Mouse (Mus musculus) limb, embryonic 15.5 days (tissue): ENCODE measurements around the gene Clec16a. TPM values are rescaled to one million over a fixed set of nuclear protein-coding genes. Genes with fewer than 3 reads are reported as not detected.

Experiments used
- ATAC-seq: fragments of 200-750 bp; cut with Nextera tagmentation; 2 replicates; pipeline ENCODE4 v1.8.0; 2017; ENCODE audit warnings: low read depth, moderate TSS enrichment; ENCODE audit not compliant: insufficient number of reproducible peaks, low FRiP score, low TSS enrichment
- H3K27ac ChIP-seq: fragments of 300-500 bp; sonication (generic); 2 replicates; pipeline ENCODE4 v1.5.1; 2015; ENCODE audit warnings: moderate library complexity, mild to moderate bottlenecking, inconsistent platforms
- H3K27me3 ChIP-seq: fragments of 300-500 bp; sonication (generic); 2 replicates; pipeline ENCODE4 v1.6.1; 2015; ENCODE audit warnings: inconsistent platforms
- H3K36me3 ChIP-seq: fragments of 300-500 bp; sonication (generic); 2 replicates; pipeline ENCODE4 v1.6.1; 2015; ENCODE audit warnings: inconsistent platforms
- H3K4me1 ChIP-seq: fragments of 300-500 bp; sonication (generic); 2 replicates; pipeline ENCODE4 v1.6.1; 2015; ENCODE audit warnings: inconsistent platforms
- H3K4me2 ChIP-seq: fragments of 300-500 bp; sonication (generic); 2 replicates; pipeline ENCODE4 v1.6.1; 2015; ENCODE audit warnings: mild to moderate bottlenecking, inconsistent platforms
- H3K4me3 ChIP-seq: fragments of 300-500 bp; sonication (generic); 2 replicates; pipeline ENCODE4 v1.5.1; 2015; ENCODE audit warnings: mild to moderate bottlenecking, inconsistent platforms
- H3K9ac ChIP-seq: fragments of 300-500 bp; sonication (generic); 2 replicates; pipeline ENCODE4 v1.6.1; 2015; ENCODE audit warnings: inconsistent platforms
- H3K9me3 ChIP-seq: fragments of 300-500 bp; sonication (generic); 2 replicates; pipeline ENCODE4 v1.6.1; 2016; ENCODE audit warnings: inconsistent platforms
- WGBS: fragments of 180-500 bp; shearing (Covaris S2); methylation state at CpG from one replicate; pipeline ENCODE4 v1.1.7; 2015; 5-methylcytosine and 5-hydroxymethylcytosine counted together
- polyA plus RNA-seq: library from polyadenylated mRNA; unstranded; fragments of >200 nt; fragmentation: Nextera tagmentation; extraction: Ambion mirVana; gene quantifications from 2 replicates; pipeline ENCODE4 v1.2.1, GENCODE M21; 2015

Gene Clec16a
- polyA plus RNA-seq, 1 experiment from 2014 or later: 34.3 TPM

- H3K4me1 ChIP-seq: peaks cover 40% of the 10 kb centered on the region
- H3K4me2 ChIP-seq: no peak overlapping the region
- H3K9me3 ChIP-seq: no peaks in the 10 kb centered on the region
- ATAC-seq: no peak
- H3K9ac ChIP-seq: no peak overlapping the region
- H3K36me3 ChIP-seq: peaks cover 7% of the 10 kb centered on the region
- H3K27me3 ChIP-seq: no peaks in the 10 kb centered on the region
- WGBS: 73% methylated on average over 3 of the region's 3 CpGs
- no peak overlapping the region for H3K27ac ChIP-seq
- H3K4me3 ChIP-seq: no peak overlapping the region
These were observed 8.2 kb upstream of the Clec16a start for GRCm38 (mm10) chr16:10536961-10537360.

DNA sequence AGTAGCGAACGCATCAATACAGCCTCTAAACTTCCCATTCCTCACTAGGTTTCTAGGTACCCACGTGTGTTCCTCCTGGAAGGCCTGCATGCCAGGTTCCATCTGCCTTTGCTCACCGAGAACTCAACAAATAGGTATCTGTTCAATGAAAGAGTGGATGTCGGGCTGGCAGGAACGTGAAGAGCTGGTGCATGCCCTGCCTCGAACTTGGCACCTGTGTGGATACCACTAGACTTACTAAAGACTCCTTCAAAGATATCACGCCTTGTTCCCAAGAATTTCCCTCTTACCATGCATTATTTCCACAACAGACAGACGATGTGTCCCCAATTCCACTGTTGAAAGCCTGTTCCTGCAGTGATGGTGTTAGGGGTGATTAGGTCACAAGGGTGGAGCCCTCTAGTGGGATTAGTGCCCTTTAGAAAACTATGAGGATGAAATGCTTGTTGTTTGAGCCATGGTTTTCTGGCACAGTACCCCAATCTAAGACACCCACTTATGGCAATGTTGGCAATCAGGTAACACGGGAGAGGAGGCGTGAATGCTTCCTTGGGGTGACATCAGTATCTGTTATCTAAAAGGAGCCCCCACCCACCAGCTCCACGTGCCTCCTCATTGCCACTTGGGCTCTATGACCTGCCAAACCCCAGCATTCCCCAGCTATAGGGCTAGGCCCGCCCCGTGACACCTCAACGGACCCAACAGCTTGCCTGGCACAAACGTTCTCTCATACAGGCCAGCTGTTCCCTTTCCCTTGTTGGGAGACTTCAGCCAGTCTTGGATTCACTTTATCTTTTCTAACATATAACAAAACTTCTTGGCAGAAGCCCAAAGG, 4.2 kb upstream of the Clec16a start:
- no peaks in the 10 kb centered on the region for H3K27me3 ChIP-seq
- peak overlapping the region; percentile 92 for H3K4me3 ChIP-seq
- 65% methylated on average over 16 of the region's 16 CpGs for WGBS
- H3K9me3 ChIP-seq: no peaks in the 10 kb centered on the region
- no peak overlapping the region for H3K27ac ChIP-seq
- peaks cover 44% of the 10 kb centered on the region for H3K4me1 ChIP-seq
- no peak for ATAC-seq
- H3K9ac ChIP-seq: peak overlapping the region; percentile 21; the same call in 1 of the 2 replicates
- no peaks in the 10 kb centered on the region; the same call in 1 of the 2 replicates for H3K36me3 ChIP-seq
- H3K4me2 ChIP-seq: peak overlapping the region; percentile 91

DNA sequence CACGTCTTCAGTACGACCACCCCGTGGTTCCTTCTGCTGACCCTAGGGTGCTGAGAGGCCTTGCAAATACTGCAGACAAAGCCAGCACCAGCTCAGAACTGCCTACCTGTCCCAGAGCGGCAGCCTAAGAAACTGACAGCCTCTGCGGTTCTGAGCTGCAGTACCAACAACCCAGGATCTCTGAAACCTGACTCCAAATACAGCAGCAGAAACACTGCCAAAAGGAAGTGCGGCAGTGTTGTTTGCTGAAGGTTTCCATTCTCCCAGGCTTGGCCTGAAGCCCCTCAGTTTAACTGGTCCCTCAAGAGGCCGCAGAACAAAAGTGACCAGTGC, 3.6 kb upstream of the Clec16a start:
- peak overlapping the region; percentile 79 for H3K9ac ChIP-seq
- peak overlapping the region; percentile 91 for H3K4me2 ChIP-seq
- H3K4me1 ChIP-seq: peaks cover 49% of the 10 kb centered on the region
- peak overlapping the region; percentile 92; the same call in 1 of the 2 replicates for H3K27ac ChIP-seq
- H3K4me3 ChIP-seq: peak overlapping the region; percentile 92
- ATAC-seq: no peak
- no peaks in the 10 kb centered on the region; the same call in 1 of the 2 replicates for H3K36me3 ChIP-seq
- no peaks in the 10 kb centered on the region for H3K27me3 ChIP-seq
- H3K9me3 ChIP-seq: no peaks in the 10 kb centered on the region
- 13% methylated on average over 7 of the region's 7 CpGs for WGBS

GRCm38 (mm10) chr16:10542266-10542665, 2.9 kb upstream of the Clec16a start:
- Histone ChIP-seq H3K27me3 (no peaks in the 10 kb centered on the region), H3K27ac (peak overlapping the region; percentile 92), H3K9ac (peak overlapping the region; percentile 79), H3K4me3 (peak overlapping the region; percentile 92), H3K4me1 (peaks cover 50% of the 10 kb centered on the region), H3K4me2 (peak overlapping the region; percentile 91), H3K9me3 (no peaks in the 10 kb centered on the region), H3K36me3 (no peaks in the 10 kb centered on the region; the same call in 1 of the 2 replicates)
- WGBS: 5% methylated on average over 22 of the region's 22 CpGs
- ATAC-seq: 0 out of 2 replicates have a peak, but pooled peaks have one; percentile 1

- no peaks in the 10 kb centered on the region for H3K36me3 ChIP-seq
- peak; percentile 93 for ATAC-seq
- H3K27me3 ChIP-seq: no peaks in the 10 kb centered on the region
- peak within 1 kb of the TSS; percentile 92 for H3K4me3 ChIP-seq
- peak within 1 kb of the TSS; percentile 79 for H3K9ac ChIP-seq
- H3K4me1 ChIP-seq: peaks cover 50% of the 10 kb centered on the region
- H3K4me2 ChIP-seq: peak within 1 kb of the TSS; percentile 91
- WGBS: under 1% methylated on average over 58 of the region's 61 CpGs
- no peaks in the 10 kb centered on the region for H3K9me3 ChIP-seq
- H3K27ac ChIP-seq: peak within 1 kb of the TSS; percentile 92
These were observed 2.3 kb upstream of the Clec16a start, which contains the start of gene Dexi for GRCm38 (mm10) chr16:10542698-10543365. Gene Dexi (minus strand): TSS chr16:10543054.

DNA sequence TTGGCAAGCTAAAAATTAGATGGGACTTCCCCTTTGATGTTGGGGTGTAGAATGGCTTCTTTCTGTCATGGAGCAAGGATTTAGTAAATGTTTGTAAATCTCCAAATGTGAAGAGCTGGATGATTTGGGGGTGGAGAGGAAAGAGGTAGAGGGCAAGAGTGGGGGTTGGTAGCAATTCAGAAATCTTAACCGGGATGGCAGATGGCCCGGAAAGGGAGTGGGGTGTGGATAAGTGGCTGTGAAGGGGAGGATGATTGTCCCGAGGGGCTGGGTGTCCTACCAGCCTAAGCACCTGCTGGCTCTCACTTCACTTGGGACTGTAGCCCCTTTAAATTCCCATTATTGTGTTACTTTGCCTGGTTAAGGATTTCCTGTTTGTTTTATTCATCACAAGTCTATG, 1.7 kb downstream of the Clec16a start:
- H3K27ac ChIP-seq: no peak overlapping the region
- H3K4me1 ChIP-seq: peaks cover 14% of the 10 kb centered on the region
- H3K9ac ChIP-seq: no peak overlapping the region
- no peak overlapping the region for H3K4me3 ChIP-seq
- 0 out of 2 replicates have a peak, but pooled peaks cover 7% of the 10 kb centered on the region for H3K36me3 ChIP-seq
- H3K9me3 ChIP-seq: no peaks in the 10 kb centered on the region
- no peaks in the 10 kb centered on the region for H3K27me3 ChIP-seq
- ATAC-seq: no peak
- no peak overlapping the region for H3K4me2 ChIP-seq
- WGBS: 61% methylated on average over 3 of the region's 3 CpGs

DNA sequence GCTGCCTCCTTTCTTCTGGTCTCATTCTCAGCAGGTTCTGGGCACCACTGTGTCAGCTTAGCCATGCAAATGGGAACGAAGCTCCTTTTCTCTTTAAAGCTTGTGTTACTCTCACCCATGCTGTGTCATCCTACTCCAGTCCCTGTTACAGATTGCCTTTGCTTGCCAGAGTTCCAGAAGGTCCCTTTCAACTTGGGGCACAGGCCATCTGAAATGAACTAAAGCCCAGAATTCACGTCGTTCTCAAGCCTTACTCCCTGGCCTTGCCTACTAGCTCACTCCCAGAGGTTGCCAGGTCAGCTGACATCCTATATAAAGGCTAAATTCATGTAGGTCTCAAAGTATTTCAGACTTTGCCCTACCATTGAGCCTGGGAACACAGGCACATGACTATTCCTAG, 3.8 kb downstream of the Clec16a start:
- Histone ChIP-seq H3K9ac (no peak overlapping the region), H3K36me3 (0 out of 2 replicates have a peak, but pooled peaks cover 7% of the 10 kb centered on the region), H3K4me2 (no peak overlapping the region), H3K9me3 (no peaks in the 10 kb centered on the region), H3K4me3 (no peak overlapping the region), H3K27me3 (no peaks in the 10 kb centered on the region), H3K4me1 (peaks cover 10% of the 10 kb centered on the region), H3K27ac (no peak overlapping the region)
- 73% methylated on average over 3 of the region's 3 CpGs for WGBS
- no peak for ATAC-seq

DNA sequence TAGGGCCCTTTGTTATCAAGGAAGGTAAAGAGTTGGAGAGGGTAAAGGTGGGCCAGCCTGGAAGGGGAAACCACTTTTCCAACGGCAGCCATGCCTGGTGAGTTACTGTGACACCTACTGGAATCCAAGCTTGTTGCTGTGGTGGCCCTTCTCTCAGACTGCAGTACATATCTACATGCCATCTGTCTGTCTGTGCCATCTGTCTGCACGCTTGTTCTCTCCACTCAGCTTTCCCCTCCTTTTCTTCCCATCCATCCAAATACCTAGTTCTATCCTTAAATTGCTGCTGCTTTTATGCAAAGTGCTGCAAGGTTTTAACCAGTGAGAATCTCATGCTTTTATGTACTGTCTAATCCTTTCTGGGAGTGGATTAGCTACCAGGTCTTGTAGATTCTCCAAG, 4.5 kb downstream of the Clec16a start:
- Histone ChIP-seq H3K9me3 (no peaks in the 10 kb centered on the region), H3K36me3 (0 out of 2 replicates have a peak, but pooled peaks cover 7% of the 10 kb centered on the region), H3K9ac (no peak overlapping the region), H3K27ac (no peak overlapping the region), H3K4me3 (no peak overlapping the region), H3K4me1 (peaks cover 10% of the 10 kb centered on the region), H3K4me2 (no peak overlapping the region), H3K27me3 (no peaks in the 10 kb centered on the region)
- ATAC-seq: no peak
- 92% methylated on average over 2 of the region's 2 CpGs for WGBS

DNA sequence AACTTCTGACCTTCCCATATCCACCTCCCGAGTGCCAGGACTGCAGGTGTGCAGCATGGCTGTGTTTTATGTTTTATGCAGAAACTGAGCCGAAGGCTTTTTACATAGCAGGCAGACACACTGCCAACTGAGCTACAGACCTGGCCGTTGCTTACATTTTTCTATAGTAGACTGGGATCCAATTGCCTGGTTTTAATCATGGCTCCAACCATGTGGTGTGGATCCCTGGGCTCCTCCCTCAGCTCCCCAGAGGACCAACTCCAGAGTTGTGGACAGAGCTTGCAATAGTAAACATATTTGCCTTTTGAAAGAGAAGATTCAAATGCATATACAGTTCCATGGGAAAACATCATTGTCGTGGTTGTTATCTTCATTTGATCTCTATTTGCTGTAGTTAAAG, 6.5 kb downstream of the Clec16a start:
- H3K27me3 ChIP-seq: no peaks in the 10 kb centered on the region
- H3K9me3 ChIP-seq: no peaks in the 10 kb centered on the region
- H3K36me3 ChIP-seq: 0 out of 2 replicates have a peak, but pooled peaks cover 7% of the 10 kb centered on the region
- ATAC-seq: no peak
- peaks cover under 1% of the 10 kb centered on the region; the same call in 1 of the 2 replicates for H3K4me1 ChIP-seq
- no peak overlapping the region for H3K27ac ChIP-seq
- no peak overlapping the region for H3K4me3 ChIP-seq
- H3K9ac ChIP-seq: no peak overlapping the region
- 53% methylated on average over 4 of the region's 4 CpGs for WGBS
- H3K4me2 ChIP-seq: no peak overlapping the region

DNA sequence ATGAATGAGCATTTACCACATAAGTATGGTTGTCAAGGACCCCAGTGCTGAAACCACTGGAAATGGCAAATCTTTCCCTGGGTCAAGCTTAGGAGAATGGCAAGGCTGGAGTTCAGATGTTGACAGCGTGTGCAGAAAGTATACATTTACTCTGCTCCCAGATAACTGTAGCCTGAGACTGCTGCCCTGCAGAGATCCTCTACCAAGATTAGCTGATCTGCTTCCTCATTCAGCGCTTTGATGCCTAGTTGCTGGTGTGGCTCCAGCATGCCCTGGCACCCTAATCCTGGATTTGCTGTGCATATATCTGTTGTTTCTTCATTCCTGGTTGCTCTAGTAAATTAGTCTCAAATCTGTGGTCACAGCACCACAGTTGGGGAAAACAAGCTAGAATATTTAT, 8.7 kb downstream of the Clec16a start:
- H3K36me3 ChIP-seq: 0 out of 2 replicates have a peak, but pooled peaks cover 4% of the 10 kb centered on the region
- H3K27ac ChIP-seq: no peak overlapping the region
- H3K4me2 ChIP-seq: no peak overlapping the region
- no peak for ATAC-seq
- H3K4me3 ChIP-seq: no peak overlapping the region
- no peaks in the 10 kb centered on the region for H3K4me1 ChIP-seq
- no peak overlapping the region for H3K9ac ChIP-seq
- no peaks in the 10 kb centered on the region for H3K9me3 ChIP-seq
- H3K27me3 ChIP-seq: no peaks in the 10 kb centered on the region
- WGBS: 92% methylated on average over 2 of the region's 2 CpGs

GRCm38 (mm10) chr16:10559991-10560390, 14.9 kb downstream of the Clec16a start:
- no peaks in the 10 kb centered on the region for H3K9me3 ChIP-seq
- H3K36me3 ChIP-seq: peaks cover 27% of the 10 kb centered on the region
- 87% methylated on average over 8 of the region's 8 CpGs for WGBS
- no peak overlapping the region for H3K27ac ChIP-seq
- H3K4me1 ChIP-seq: no peaks in the 10 kb centered on the region
- no peak overlapping the region for H3K4me2 ChIP-seq
- no peak overlapping the region for H3K4me3 ChIP-seq
- no peak overlapping the region for H3K9ac ChIP-seq
- ATAC-seq: no peak
- no peaks in the 10 kb centered on the region for H3K27me3 ChIP-seq
